In genomic region chr16:75617651-75618349, GRCm38 (mm10) we compare ENCODE assay signal across 9 mouse cellular contexts. TPM values are rescaled to one million over a fixed set of nuclear protein-coding genes. Genes with fewer than 3 reads are reported as not detected.
DNase-seq lines count a peak whose midpoint lies in the region; ATAC-seq and TF ChIP-seq lines count a peak whose summit lies in the region.
"Had no signal": no experiment of that assay in that cellular context is flagged by ENCODE, and none has a peak within 500 bp of the region (broad histone marks: within the 10 kb centered on the region; RNA-seq: fewer than 3 reads in every experiment).

No protein-coding gene starts in this region.

- no peak for ATAC-seq in liver, embryonic 12.5 days
- peak; percentile 77 for ATAC-seq in hindbrain, embryonic 16.5 days
- peak; percentile 92 for ATAC-seq in megakaryocyte progenitor cell, adult 5-6 weeks (replicated peaks; ENCODE audit: poor library complexity)

- TF ChIP-seq POLR2A in liver, adult 2 months (IDR thresholded peaks at IDR 0.05; ENCODE audit: extremely low read depth, insufficient read depth, low read length): no peak
- TF ChIP-seq POLR2A in cortical plate, adult 2 months (IDR thresholded peaks at IDR 0.05; ENCODE audit: extremely low read depth, insufficient read depth, low read length): no peak

- H3K27me3 ChIP-seq in liver, adult 2 months (ENCODE audit: control insufficient read depth, insufficient read depth, low read length): no peaks in the 10 kb centered on the region
- no peaks in the 10 kb centered on the region for H3K27me3 ChIP-seq in liver, embryonic 12.5 days (replicated peaks)
- H3K27me3 ChIP-seq in hindbrain, embryonic 16.5 days (replicated peaks; ENCODE audit: control insufficient read depth, insufficient read depth, low read length): no peaks in the 10 kb centered on the region

- WGBS in liver, adult 2 months: 60% methylated on average over 2 of the region's 2 CpGs
- 70% methylated on average over 2 of the region's 2 CpGs for WGBS in liver, embryonic 12.5 days (ENCODE audit: insufficient replicate concordance)
- 68% methylated on average over 2 of the region's 2 CpGs for WGBS in hindbrain, embryonic 16.5 days

- H3K27ac ChIP-seq in liver, adult 2 months (replicated peaks; ENCODE audit: insufficient read depth, low read depth, low read length): no peak overlapping the region
- H3K27ac ChIP-seq in liver, embryonic 12.5 days: no peak overlapping the region
- H3K27ac ChIP-seq in cortical plate, adult 2 months (ENCODE audit: insufficient read depth, low read length): no peak overlapping the region
- H3K27ac ChIP-seq in hindbrain, embryonic 16.5 days (ENCODE audit: low read depth, low read length): no peak overlapping the region

- no peaks in the 10 kb centered on the region for H3K79me2 ChIP-seq in liver, adult 2 months (ENCODE audit: control insufficient read depth, insufficient read depth, low read length)

- no peak overlapping the region for H3K4me3 ChIP-seq in liver, adult 2 months (ENCODE audit: insufficient read depth, low read depth, low read length)
- H3K4me3 ChIP-seq in liver, embryonic 12.5 days: no peak overlapping the region
- H3K4me3 ChIP-seq in cortical plate, adult 2 months (ENCODE audit: insufficient read depth, low read length): no peak overlapping the region
- no peak overlapping the region for H3K4me3 ChIP-seq in hindbrain, embryonic 16.5 days (ENCODE audit: low read length)

- no peaks in the 10 kb centered on the region for H3K4me1 ChIP-seq in liver, adult 2 months (ENCODE audit: control insufficient read depth, insufficient read depth, low read length)
- H3K4me1 ChIP-seq in liver, embryonic 12.5 days: no peaks in the 10 kb centered on the region
- no peaks in the 10 kb centered on the region for H3K4me1 ChIP-seq in cortical plate, adult 2 months (ENCODE audit: control insufficient read depth, insufficient read depth, low read length)
- no peaks in the 10 kb centered on the region for H3K4me1 ChIP-seq in hindbrain, embryonic 16.5 days (ENCODE audit: control insufficient read depth, insufficient read depth, low read depth, low read length)

- no peaks in the 10 kb centered on the region for H3K36me3 ChIP-seq in liver, adult 2 months (ENCODE audit: control insufficient read depth, insufficient read depth, low read length)
- no peaks in the 10 kb centered on the region for H3K36me3 ChIP-seq in liver, embryonic 12.5 days
- no peaks in the 10 kb centered on the region for H3K36me3 ChIP-seq in hindbrain, embryonic 16.5 days (ENCODE audit: control insufficient read depth, insufficient read depth, low read length)

- peak; percentile 33; the same call in 1 of the 2 replicates for TF ChIP-seq CTCF in liver, adult 2 months (IDR thresholded peaks at IDR 0.05; ENCODE audit: low read depth, low read length)
- 0 out of 2 replicates have a peak, but pooled peaks have one; percentile 6 for TF ChIP-seq CTCF in cortical plate, adult 2 months (IDR thresholded peaks at IDR 0.05; ENCODE audit: extremely low read depth, insufficient read depth, low read length)

- DNase-seq in adrenal gland, postnatal 36 days: peak; percentile 2 to 32
- DNase-seq in adrenal gland, adult 8-10 months: no peak
- peak; percentile 35 for DNase-seq in liver, adult 2 months (ENCODE audit: extremely low read depth, low read depth, low spot score)
- peak; percentile 40 for DNase-seq in thymus, postnatal 4 days

- no peak overlapping the region for H3K4me2 ChIP-seq in liver, embryonic 12.5 days
- H3K4me2 ChIP-seq in hindbrain, embryonic 16.5 days (ENCODE audit: low read length): no peak overlapping the region

- no peak overlapping the region for H3K9ac ChIP-seq in liver, adult 2 months (ENCODE audit: low read depth, low read length)
- H3K9ac ChIP-seq in liver, embryonic 12.5 days: no peak overlapping the region
- H3K9ac ChIP-seq in hindbrain, embryonic 16.5 days (ENCODE audit: low read depth, low read length): no peak overlapping the region

- H3K9me3 ChIP-seq in liver, embryonic 12.5 days (replicated peaks): no peaks in the 10 kb centered on the region
- H3K9me3 ChIP-seq in hindbrain, embryonic 16.5 days (ENCODE audit: control insufficient read depth, low read length): no peaks in the 10 kb centered on the region

RNA-seq across cellular contexts. Expression of gene Rbm11, which starts 25.2 kb away (rescaled TPM):
- total RNA-seq in adrenal gland, postnatal 36 days (2021): under 1 TPM; 0.79 to 0.99 TPM
- 1 to 10 TPM; 1.4 to 2.8 (median 2.1) TPM for total RNA-seq in adrenal gland, adult 8-10 months (2022)
- 0.07 TPM in 1 of 2 replicates, not detected in the other for total RNA-seq in liver, adult 2 months (2014; rRNA removed)
- not detected in 2 replicates for polyA plus RNA-seq in liver, adult 2 months (2012; rRNA removed)
- polyA plus RNA-seq in liver, embryonic 12.5 days (2016; fragmentation: Nextera tagmentation; extraction: Ambion mirVana): 0.10 and 0.13 TPM in 2 replicates
- polyA plus RNA-seq in cortical plate, adult 2 months (2012; rRNA removed): 4.8 TPM in 2 replicates
- polyA plus RNA-seq in hindbrain, embryonic 16.5 days (2015; fragmentation: Nextera tagmentation; extraction: Ambion mirVana): 3.6 and 4.5 TPM in 2 replicates
- total RNA-seq in megakaryocyte progenitor cell, adult 5-6 weeks (2015): 0.17 TPM in 1 of 2 replicates, not detected in the other
- total RNA-seq in megakaryocyte progenitor cell, adult 5-6 weeks (2017): 0.07 and 0.29 TPM in 2 replicates

RNA-seq across cellular contexts. Expression of gene Lipi, which starts 31.9 kb away (rescaled TPM):
- total RNA-seq in adrenal gland, postnatal 36 days (2021): not detected
- not detected for total RNA-seq in adrenal gland, adult 8-10 months (2022)
- total RNA-seq in liver, adult 2 months (2014; rRNA removed): not detected in 2 replicates
- not detected in 2 replicates for polyA plus RNA-seq in liver, adult 2 months (2012; rRNA removed)
- not detected in 2 replicates for polyA plus RNA-seq in liver, embryonic 12.5 days (2016; fragmentation: Nextera tagmentation; extraction: Ambion mirVana)
- not detected in 2 replicates for polyA plus RNA-seq in cortical plate, adult 2 months (2012; rRNA removed)
- not detected in 2 replicates for polyA plus RNA-seq in hindbrain, embryonic 16.5 days (2015; fragmentation: Nextera tagmentation; extraction: Ambion mirVana)
- total RNA-seq in megakaryocyte progenitor cell, adult 5-6 weeks (2015): not detected in 2 replicates
- not detected in 2 replicates for total RNA-seq in megakaryocyte progenitor cell, adult 5-6 weeks (2017)
- total RNA-seq: gastrocnemius, postnatal 4 days had no signal
